17 mouse cellular contexts compared by ENCODE assay signal in genomic region chr14:56702644-56703043, GRCm38 (mm10). TPM values are rescaled to one million over a fixed set of nuclear protein-coding genes. Genes with fewer than 3 reads are reported as not detected.
DNase-seq lines count a peak whose midpoint lies in the region; ATAC-seq and TF ChIP-seq lines count a peak whose summit lies in the region.
"Had no signal": no experiment of that assay in that cellular context is flagged by ENCODE, and none has a peak within 500 bp of the region (broad histone marks: within the 10 kb centered on the region; RNA-seq: fewer than 3 reads in every experiment).

No protein-coding gene starts in this region.

- no peaks in the 10 kb centered on the region for H3K27me3 ChIP-seq in liver, embryonic 13.5 days
- H3K27me3 ChIP-seq in liver, postnatal 0 days (ENCODE audit: insufficient read depth, low read length): no peaks in the 10 kb centered on the region
- H3K27me3 ChIP-seq in lung, postnatal 0 days (replicated peaks; ENCODE audit: insufficient read depth, low read length): no peaks in the 10 kb centered on the region
- H3K27me3 ChIP-seq: forebrain, embryonic 13.5 days; heart, embryonic 12.5 days; hindbrain, embryonic 15.5 days had no signal

- H3K4me3 ChIP-seq in liver, embryonic 13.5 days (replicated peaks): no peak overlapping the region
- H3K4me3 ChIP-seq in liver, postnatal 0 days (ENCODE audit: low read depth, low read length): no peak overlapping the region
- H3K4me3 ChIP-seq in lung, postnatal 0 days (ENCODE audit: low read depth, low read length): no peak overlapping the region
- H3K4me3 ChIP-seq: embryonic facial prominence, embryonic 10.5 days; forebrain, embryonic 13.5 days; heart, embryonic 12.5 days; hindbrain, embryonic 15.5 days had no signal

- H3K9ac ChIP-seq in liver, embryonic 13.5 days: no peak overlapping the region
- H3K9ac ChIP-seq in liver, postnatal 0 days (replicated peaks): no peak overlapping the region
- H3K9ac ChIP-seq in lung, postnatal 0 days (replicated peaks; ENCODE audit: low read depth): no peak overlapping the region
- H3K9ac ChIP-seq: forebrain, embryonic 13.5 days; forebrain, postnatal 0 days; heart, embryonic 12.5 days; hindbrain, embryonic 15.5 days had no signal

- TF ChIP-seq CTCF in liver, postnatal 0 days (IDR thresholded peaks at IDR 0.05; ENCODE audit: low read depth): no peak
- TF ChIP-seq CTCF in lung, postnatal 0 days (IDR thresholded peaks at IDR 0.05): no peak

- H3K36me3 ChIP-seq in liver, embryonic 13.5 days: peaks cover 38% of the 10 kb centered on the region
- peaks cover 25% of the 10 kb centered on the region for H3K36me3 ChIP-seq in liver, postnatal 0 days (replicated peaks; ENCODE audit: insufficient read depth, low read length)
- peaks cover 18% of the 10 kb centered on the region; the same call in 1 of the 2 replicates for H3K36me3 ChIP-seq in lung, postnatal 0 days (ENCODE audit: insufficient read depth, low read length)

- peak; percentile 87 for ATAC-seq in liver, embryonic 13.5 days (ENCODE audit: low read depth)
- peak; percentile 75 for ATAC-seq in liver, postnatal 0 days
- no peak for ATAC-seq in lung, postnatal 0 days
- ATAC-seq: forebrain, embryonic 13.5 days; forebrain, postnatal 0 days had no signal

- no peak overlapping the region for H3K4me2 ChIP-seq in liver, embryonic 13.5 days
- no peak overlapping the region for H3K4me2 ChIP-seq in liver, postnatal 0 days (ENCODE audit: low read depth, low read length)
- H3K4me2 ChIP-seq in lung, postnatal 0 days (replicated peaks; ENCODE audit: low read depth, low read length): no peak overlapping the region
- H3K4me2 ChIP-seq: forebrain, embryonic 13.5 days; heart, embryonic 12.5 days; hindbrain, embryonic 15.5 days had no signal

- no peak for TF ChIP-seq EP300 in liver, postnatal 0 days (IDR thresholded peaks at IDR 0.05; ENCODE audit: low read depth)
- TF ChIP-seq EP300 in lung, postnatal 0 days (IDR thresholded peaks at IDR 0.05): no peak

- peaks cover 31% of the 10 kb centered on the region for H3K4me1 ChIP-seq in liver, embryonic 13.5 days (replicated peaks)
- 0 out of 2 replicates have a peak, but pooled peaks cover 7% of the 10 kb centered on the region for H3K4me1 ChIP-seq in liver, postnatal 0 days (ENCODE audit: insufficient read depth)
- no peaks in the 10 kb centered on the region; the same call in 1 of the 2 replicates for H3K4me1 ChIP-seq in lung, postnatal 0 days (ENCODE audit: insufficient read depth, low read depth, low read length)
- H3K4me1 ChIP-seq: forebrain, embryonic 13.5 days; hindbrain, embryonic 15.5 days had no signal

- no peaks in the 10 kb centered on the region for H3K9me3 ChIP-seq in liver, embryonic 13.5 days (replicated peaks)
- no peaks in the 10 kb centered on the region for H3K9me3 ChIP-seq in liver, postnatal 0 days (ENCODE audit: low read length)
- H3K9me3 ChIP-seq in lung, postnatal 0 days (ENCODE audit: low read length): no peaks in the 10 kb centered on the region
- H3K9me3 ChIP-seq: embryonic facial prominence, embryonic 10.5 days; forebrain, embryonic 13.5 days; heart, embryonic 12.5 days; hindbrain, embryonic 15.5 days had no signal

- H3K27ac ChIP-seq in liver, embryonic 13.5 days: peak overlapping the region; percentile 21; the same call in 1 of the 2 replicates
- H3K27ac ChIP-seq in liver, postnatal 0 days (ENCODE audit: low read depth): no peak overlapping the region
- no peak overlapping the region for H3K27ac ChIP-seq in lung, postnatal 0 days (ENCODE audit: low read length)
- H3K27ac ChIP-seq: embryonic facial prominence, embryonic 10.5 days; forebrain, embryonic 13.5 days; hindbrain, embryonic 15.5 days had no signal

- peak; percentile 58 for DNase-seq in c-Kit-positive CD71-positive TER-119-positive erythroid progenitor cells, embryonic 14.5 days (ENCODE audit: low spot score)
- DNase-seq in liver, embryonic 13.5 days: peak; percentile 38
- DNase-seq in liver, postnatal 0 days: no peak
- no peak for DNase-seq in lung, postnatal 0 days (ENCODE audit: low spot score)
- DNase-seq in urinary bladder, postnatal 14 days (ENCODE audit: low spot score): no peak
- no peak for DNase-seq in MN1 (ENCODE audit: low spot score)
- no peak for DNase-seq in cerebellum, postnatal 36 days
- DNase-seq: adrenal gland, postnatal 10 days; cerebellum, adult 2 months; cerebellum, postnatal 14 days; forebrain, postnatal 0 days; gastrocnemius, postnatal 25 days; heart, postnatal 36 days had no signal

- 21% methylated on average over 4 of the region's 4 CpGs for WGBS in liver, embryonic 13.5 days (ENCODE audit: insufficient replicate concordance)
- WGBS in liver, postnatal 0 days (ENCODE audit: insufficient replicate concordance): 61% methylated on average over 4 of the region's 4 CpGs
- 91% methylated on average over 4 of the region's 4 CpGs for WGBS in lung, postnatal 0 days

RNA-seq across cellular contexts. Expression of gene Mphosph8, which starts 34.6 kb away (rescaled TPM):
- polyA plus RNA-seq in liver, embryonic 13.5 days (2015; fragmentation: Nextera tagmentation; extraction: Ambion mirVana): 15.4 and 16.2 TPM in 2 replicates
- polyA plus RNA-seq in liver, postnatal 0 days (2015; fragmentation: Nextera tagmentation; extraction: Ambion mirVana): 9.0 and 9.9 TPM in 2 replicates
- 22.0 and 23.1 TPM in 2 replicates for polyA plus RNA-seq in lung, postnatal 0 days (2015; fragmentation: Nextera tagmentation; extraction: Ambion mirVana)

Comparison
In these comparisons a context has a peak if more than half of its experiments do, and no peak if none do; other contexts are left out.
1. DNase-seq: peak in c-Kit-positive CD71-positive TER-119-positive erythroid progenitor cells, embryonic 14.5 days (single experiment) and liver, embryonic 13.5 days (single experiment); none in liver, postnatal 0 days (single experiment), lung, postnatal 0 days (single experiment), urinary bladder, postnatal 14 days (single experiment), MN1 (single experiment) and cerebellum, postnatal 36 days (0 of 2).